Mouse (Mus musculus): ENCODE measurements around the gene Ppp2r3d. TPM values are rescaled to one million over a fixed set of nuclear protein-coding genes. Genes with fewer than 3 reads are reported as not detected.

Gene Ppp2r3d
- total and polyA plus RNA-seq, 3 experiments = 17.4 to 78.1 TPM; not detected in 1

GRCm38 (mm10) chr9:124439848-124440723, 36.6 kb downstream of the Ppp2r3d start:
- no peaks in the 10 kb centered on the region for H3K36me3 ChIP-seq (ENCODE audit: control insufficient read depth in 1 of 2, insufficient read depth in 2 of 2, low read length in 2 of 2)
- TF ChIP-seq TAL1 (IDR thresholded peaks at IDR 0.05; ENCODE audit: low read length) (no peak), POLR2AphosphoS5 (IDR thresholded peaks at IDR 0.05; ENCODE audit: borderline replicate concordance, low read depth, low read length) (no peak), MAZ (IDR thresholded peaks at IDR 0.05; ENCODE audit: low read depth, low read length) (no peak), JUND (IDR thresholded peaks at IDR 0.05; ENCODE audit: low read depth, low read length) (no peak), KAT2A (conservative IDR thresholded peaks at IDR 0.05; ENCODE audit: low read depth, low read length) (no peak), E2F4 (IDR thresholded peaks at IDR 0.05; ENCODE audit: borderline replicate concordance, low read depth, low read length) (no peak), GATA1 (IDR thresholded peaks at IDR 0.05; ENCODE audit: low read depth, low read length) (no peak), USF1 (IDR thresholded peaks at IDR 0.05; ENCODE audit: low read depth, low read length) (no peak), MXI1 (IDR thresholded peaks at IDR 0.05; ENCODE audit: low read depth, low read length) (no peak), EP300 (IDR thresholded peaks at IDR 0.05; ENCODE audit: low read depth in 1 of 2, low read length in 2 of 2) (no peak), ELF1 (IDR thresholded peaks at IDR 0.05; ENCODE audit: low read depth, low read length) (no peak), RAD21 (IDR thresholded peaks at IDR 0.05; ENCODE audit: low read depth, low read length) (no peak), ZKSCAN1 (IDR thresholded peaks at IDR 0.05; ENCODE audit: low read depth, low read length) (no peak), BHLHE40 (IDR thresholded peaks at IDR 0.05; ENCODE audit: borderline replicate concordance, low read depth, low read length) (no peak), POLR2AphosphoS2 (IDR thresholded peaks at IDR 0.05; ENCODE audit: low read length) (no peak), ZNF384 (IDR thresholded peaks at IDR 0.05; ENCODE audit: low read depth, low read length) (no peak), NELFE (IDR thresholded peaks at IDR 0.05; ENCODE audit: low read depth, low read length) (no peak)
- H3K27ac ChIP-seq (ENCODE audit: control insufficient read depth, low read depth, low read length) = no peak overlapping the region
- H3K79me2 ChIP-seq (ENCODE audit: control insufficient read depth, insufficient read depth, low read length, poor library complexity) = no peaks in the 10 kb centered on the region
- peak; percentile 32 for DNase-seq (ENCODE audit: low read depth, low spot score)
- H3K4me1 ChIP-seq (ENCODE audit: control insufficient read depth in 1 of 2, insufficient read depth in 2 of 2, low read length in 2 of 2) = no peaks in the 10 kb centered on the region
- peaks cover 0 to 1% of the 10 kb centered on the region in 2 experiments; a peak in 1 of 4 replicates for H3K27me3 ChIP-seq (ENCODE audit: control insufficient read depth in 1 of 2, insufficient read depth in 2 of 2, low read length in 2 of 2)
- H3K9ac ChIP-seq (ENCODE audit: control insufficient read depth, low read depth, low read length, poor library complexity, severe bottlenecking) = no peak overlapping the region
- H3K9me3 ChIP-seq (replicated peaks; ENCODE audit: insufficient read depth, low read length) = no peaks in the 10 kb centered on the region
- H3K4me3 ChIP-seq (ENCODE audit: control insufficient read depth in 1 of 2, insufficient read depth in 1 of 2, low read depth in 2 of 2, low read length in 2 of 2) = no peak overlapping the region

DNA sequence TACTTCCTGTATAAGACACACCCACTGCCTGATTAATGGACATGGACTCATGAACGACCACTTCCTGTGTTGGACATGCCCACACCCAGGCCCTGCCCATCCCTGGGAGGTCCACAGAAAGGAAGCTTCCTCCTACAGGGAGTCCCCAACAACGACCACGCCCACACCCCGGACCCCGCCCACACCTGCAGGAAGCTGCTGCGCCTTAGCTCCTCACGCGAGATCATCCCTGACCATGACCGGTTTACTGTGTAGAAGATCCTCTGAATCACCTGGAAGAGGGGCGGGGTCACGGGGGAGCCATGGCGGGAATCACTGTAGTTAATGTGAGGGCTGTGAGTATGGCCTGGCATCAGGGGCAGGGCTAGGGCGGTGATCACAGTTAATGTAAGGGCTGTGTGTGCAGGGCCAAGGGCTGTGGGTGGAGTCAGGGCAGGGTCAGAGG, 37.3 kb downstream of the Ppp2r3d start:
- H3K79me2 ChIP-seq (ENCODE audit: control insufficient read depth, insufficient read depth, low read length, poor library complexity) = no peaks in the 10 kb centered on the region
- DNase-seq (ENCODE audit: low read depth, low spot score) = peak; percentile 49
- no peak overlapping the region for H3K27ac ChIP-seq (ENCODE audit: control insufficient read depth, low read depth, low read length)
- TF ChIP-seq SMC3 (IDR thresholded peaks at IDR 0.05; ENCODE audit: low read depth, low read length) (no peak), POLR2AphosphoS2 (IDR thresholded peaks at IDR 0.05; ENCODE audit: low read length) (no peak), MXI1 (IDR thresholded peaks at IDR 0.05; ENCODE audit: low read depth, low read length) (no peak), MYC (IDR thresholded peaks at IDR 0.05; ENCODE audit: low read depth, low read length) (no peak)
- H3K9ac ChIP-seq (ENCODE audit: control insufficient read depth, low read depth, low read length, poor library complexity, severe bottlenecking) = no peak overlapping the region
- H3K36me3 ChIP-seq (ENCODE audit: control insufficient read depth in 1 of 2, insufficient read depth in 2 of 2, low read length in 2 of 2) = no peaks in the 10 kb centered on the region
- H3K27me3 ChIP-seq (ENCODE audit: control insufficient read depth in 1 of 2, insufficient read depth in 2 of 2, low read length in 2 of 2) = peaks cover 0 to 1% of the 10 kb centered on the region in 2 experiments; a peak in 1 of 4 replicates
- H3K4me1 ChIP-seq (ENCODE audit: control insufficient read depth in 1 of 2, insufficient read depth in 2 of 2, low read length in 2 of 2) = no peaks in the 10 kb centered on the region
- no peaks in the 10 kb centered on the region for H3K9me3 ChIP-seq (replicated peaks; ENCODE audit: insufficient read depth, low read length)
- no peak overlapping the region for H3K4me3 ChIP-seq (ENCODE audit: control insufficient read depth in 1 of 2, insufficient read depth in 1 of 2, low read depth in 2 of 2, low read length in 2 of 2)

All from MEL (cell line).